Mouse (Mus musculus) thymus, postnatal 14 days (tissue): ENCODE results near the gene Cyp39a1.
A peak's percentile ranks its signal among the peaks of the same experiment; 100 is the strongest.

Source experiments
- DNase-seq: peaks from one replicate; pipeline ENCODE4 v3.0.0; 2021

Cyp39a1 gene

GRCm38 (mm10) chr17:43667290-43667843 is at the start of gene Cyp39a1:
Gene Cyp39a1, plus strand, starts transcription at chr17:43667425.
- DNase-seq, result no peak

DNA sequence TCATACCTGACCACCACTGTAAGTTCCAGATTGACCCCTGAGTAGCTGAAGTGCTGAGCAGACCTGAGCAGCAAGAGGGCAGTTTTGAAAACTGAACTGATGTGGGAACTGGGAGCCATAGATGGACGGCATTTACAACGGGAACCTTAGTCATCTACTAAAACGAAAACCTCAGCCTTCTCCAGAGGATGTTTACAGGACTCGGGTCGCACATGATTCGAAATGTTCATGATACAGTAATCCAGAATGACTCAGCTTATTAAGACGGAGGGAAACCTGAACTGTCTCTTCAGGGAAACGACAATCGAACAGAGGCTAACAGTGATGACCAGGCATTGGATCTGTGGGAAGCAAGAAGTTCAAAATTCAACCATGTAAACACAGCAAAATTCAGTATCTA is 48.1 kb upstream of the Cyp39a1 start:
- no peak for DNase-seq

GRCm38 (mm10) chr17:43622076-43622475 is 45.1 kb upstream of the Cyp39a1 start:
- no peak for DNase-seq

- DNase-seq, result no peak
Observed at GRCm38 (mm10) chr17:43628246-43628645, 39.0 kb upstream of the Cyp39a1 start.

- DNase-seq, result no peak
Observed at GRCm38 (mm10) chr17:43629026-43629495, 38.2 kb upstream of the Cyp39a1 start.

DNA sequence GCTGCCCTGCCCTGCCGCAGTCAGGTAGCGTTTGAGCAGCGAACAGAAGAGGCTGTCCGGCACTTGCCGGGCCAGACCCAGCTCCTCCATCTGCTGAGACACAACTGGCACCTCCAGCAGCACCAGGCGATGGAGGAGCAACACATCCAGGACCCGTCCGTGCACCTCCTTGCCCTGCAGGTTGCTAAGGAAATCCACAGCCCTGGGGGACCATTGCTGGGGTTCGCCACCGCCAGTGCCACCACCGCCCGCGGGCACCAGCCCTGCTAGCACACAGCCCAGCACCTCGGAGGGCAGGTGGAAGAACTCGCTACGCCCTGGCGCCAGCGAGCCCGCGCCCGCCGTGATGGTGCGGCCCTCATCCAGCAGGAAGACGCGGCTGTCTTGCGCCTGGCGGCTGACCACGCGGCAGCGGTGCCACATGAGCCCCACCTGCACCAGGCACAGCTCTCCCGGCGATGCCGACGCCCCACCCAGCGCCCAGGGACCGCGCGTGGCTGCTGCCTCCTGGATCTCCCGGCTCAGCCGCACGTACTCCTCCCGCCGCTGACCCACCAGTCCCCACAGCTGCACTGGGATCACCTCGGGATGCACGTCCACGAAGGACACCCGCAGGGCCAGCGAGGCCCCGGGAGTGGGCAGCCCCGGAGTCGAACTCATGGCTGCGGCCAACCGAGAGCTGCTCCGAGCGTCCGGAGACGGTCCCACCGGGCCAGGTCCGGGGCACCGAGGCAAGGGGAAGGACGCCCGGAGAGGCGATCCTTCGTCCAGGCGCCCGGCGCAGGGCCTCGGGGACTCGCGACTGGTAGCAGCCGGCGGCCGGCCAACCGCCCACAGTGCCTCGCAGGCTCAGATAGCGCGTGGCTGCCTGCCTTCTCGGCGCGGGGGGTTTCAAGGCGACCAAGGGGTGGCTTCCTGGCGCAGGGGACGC is 37.5 kb upstream of the Cyp39a1 start, which contains the start of gene Tdrd6:
Tdrd6 (minus strand) TSS at position 804 of the 931 bp plus-strand sequence.
- no peak for DNase-seq

DNA sequence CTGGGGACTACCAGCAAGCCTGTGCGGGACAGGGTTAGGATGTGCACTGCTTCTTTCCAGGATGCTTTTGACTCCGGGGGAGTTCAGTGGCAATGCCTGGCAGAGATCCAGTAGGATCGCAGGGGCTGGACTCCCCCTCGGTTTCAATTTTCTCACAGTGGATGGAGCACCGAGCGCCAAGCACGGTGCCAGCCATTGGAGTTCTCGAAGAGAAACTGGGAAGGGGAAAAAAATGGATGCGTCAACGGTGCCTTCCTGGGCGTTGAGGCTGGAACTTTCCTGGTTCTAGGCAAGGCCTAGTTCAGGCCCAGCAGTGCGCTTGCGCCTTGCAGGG is 36.8 kb upstream of the Cyp39a1 start:
- no peak for DNase-seq

DNA sequence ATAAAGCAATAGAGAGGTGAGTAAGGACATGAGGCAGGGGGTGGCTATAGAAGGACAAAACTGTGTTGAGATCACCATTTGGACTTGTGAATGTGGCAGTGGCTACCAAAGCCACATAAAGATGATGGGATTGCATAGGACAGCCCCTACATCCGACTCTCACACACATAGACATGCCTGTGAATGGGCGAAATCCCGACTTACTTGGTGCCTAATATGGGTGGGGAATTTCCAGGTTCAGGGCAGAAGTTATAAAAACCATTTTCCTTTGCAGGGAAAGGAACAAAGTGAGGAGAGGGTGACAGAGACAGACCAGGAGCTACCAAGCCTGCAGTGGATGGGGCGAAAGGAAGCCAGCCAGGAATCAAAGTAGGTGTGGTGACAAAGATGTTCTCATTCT is 30.1 kb upstream of the Cyp39a1 start:
- no peak for DNase-seq

GRCm38 (mm10) chr17:43640825-43641224 is 26.4 kb upstream of the Cyp39a1 start:
- DNase-seq, result no peak

DNA sequence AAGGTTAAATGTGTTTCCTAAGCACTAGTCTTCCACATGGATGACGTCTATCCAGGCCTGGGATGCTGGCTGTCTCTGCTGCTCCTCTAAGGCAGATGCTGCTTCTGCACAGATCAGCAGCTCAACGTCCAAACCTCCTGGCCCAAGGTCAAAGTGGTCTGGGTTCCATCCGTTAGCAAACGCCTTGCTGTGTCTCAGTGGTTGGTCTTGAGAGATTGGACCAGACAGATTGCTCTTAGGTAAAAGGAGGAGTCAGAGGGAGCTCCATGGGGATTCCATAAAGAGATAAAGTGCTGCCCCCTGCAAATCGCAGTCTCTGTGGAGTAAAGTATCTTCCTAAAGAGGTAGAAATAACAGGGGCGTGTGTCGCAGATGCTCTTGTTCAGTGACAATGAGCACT is 24.0 kb upstream of the Cyp39a1 start:
- no peak for DNase-seq

DNA sequence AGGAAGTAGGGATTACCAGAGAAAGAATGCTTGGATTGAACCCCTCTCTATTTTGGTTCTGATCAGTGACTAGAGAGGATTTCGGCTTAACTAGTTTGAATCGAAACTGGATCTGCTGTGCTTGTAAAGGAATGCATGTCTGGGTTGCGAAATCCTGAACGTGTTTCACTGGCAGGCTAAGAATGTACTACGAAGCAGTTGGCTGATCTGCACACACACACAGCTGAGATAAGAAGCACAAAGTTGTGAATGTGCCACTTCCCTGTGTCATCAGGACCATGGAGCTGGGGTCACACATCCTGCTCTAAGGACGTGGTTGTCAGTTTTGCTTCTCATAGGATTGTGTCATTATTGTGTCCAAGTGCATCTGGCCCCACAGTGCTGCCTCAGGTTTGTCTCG is 22.9 kb upstream of the Cyp39a1 start:
- no peak for DNase-seq

- DNase-seq, result peak; percentile 50
Observed at GRCm38 (mm10) chr17:43645136-43645535, 22.1 kb upstream of the Cyp39a1 start.

DNA sequence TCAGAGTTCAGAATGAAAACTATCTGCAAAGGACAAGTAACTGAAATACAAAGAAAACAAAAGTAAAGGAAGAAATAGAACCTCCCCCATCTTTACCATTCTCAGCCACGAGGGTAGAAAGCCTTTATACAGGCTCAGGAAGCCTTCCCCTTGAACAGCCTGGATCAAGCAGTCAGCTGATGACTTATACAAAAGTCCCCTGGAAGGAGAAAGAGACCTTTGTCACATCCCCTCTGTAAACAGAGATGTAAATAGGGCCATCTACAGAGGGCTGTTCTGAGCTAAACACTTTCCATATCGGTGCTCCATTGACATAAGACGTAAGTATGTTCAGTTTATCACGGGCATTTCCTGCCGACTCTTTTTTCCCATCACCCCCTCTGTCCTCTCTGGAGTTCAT is 20.3 kb upstream of the Cyp39a1 start:
- no peak for DNase-seq

DNA sequence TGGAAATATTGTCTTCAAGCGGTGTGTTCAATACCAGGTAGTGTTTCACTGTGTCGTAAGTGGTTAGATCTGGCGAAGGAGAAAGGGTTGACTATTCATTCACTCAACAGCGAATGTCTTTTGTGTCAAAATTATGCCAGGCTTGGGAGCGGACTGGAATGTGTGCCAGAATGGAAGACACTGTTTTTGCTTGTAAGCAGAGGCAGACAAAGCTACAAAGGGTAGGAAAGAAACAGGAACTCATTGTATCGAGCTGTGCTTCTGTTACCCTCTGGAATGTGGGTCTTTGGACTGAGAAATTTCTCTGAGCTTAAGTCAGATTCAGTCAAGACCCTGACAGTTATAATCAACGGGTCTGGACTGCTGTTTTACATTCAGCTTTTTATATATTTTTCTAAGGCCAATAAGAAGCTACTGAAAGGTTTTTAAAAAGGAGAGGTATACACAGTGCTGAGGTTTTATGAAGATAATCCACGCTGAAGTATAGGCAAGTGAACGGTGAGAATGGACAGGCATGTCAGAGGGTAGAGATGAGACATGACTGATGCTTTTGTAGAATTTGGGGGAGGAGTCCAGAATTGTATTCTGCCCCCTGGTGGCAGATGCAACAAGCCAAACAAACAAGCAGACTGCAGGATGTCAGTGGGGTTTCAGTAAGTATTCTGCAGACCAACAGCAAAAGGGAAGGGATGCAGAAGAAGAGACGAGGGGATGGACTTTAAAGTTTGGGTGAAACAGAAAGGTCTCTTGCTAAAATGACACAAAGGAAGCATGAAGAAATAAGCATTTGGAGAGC is 17.4 kb upstream of the Cyp39a1 start:
- peak; percentile 37 for DNase-seq

- DNase-seq, result no peak
Observed at GRCm38 (mm10) chr17:43651314-43652046, 15.7 kb upstream of the Cyp39a1 start.

GRCm38 (mm10) chr17:43666576-43667289 is 492 bp upstream of the Cyp39a1 start, which contains the start of gene Slc25a27:
Gene Slc25a27, minus strand, starts transcription at chr17:43667214.
- DNase-seq, result peak; percentile 86

DNA sequence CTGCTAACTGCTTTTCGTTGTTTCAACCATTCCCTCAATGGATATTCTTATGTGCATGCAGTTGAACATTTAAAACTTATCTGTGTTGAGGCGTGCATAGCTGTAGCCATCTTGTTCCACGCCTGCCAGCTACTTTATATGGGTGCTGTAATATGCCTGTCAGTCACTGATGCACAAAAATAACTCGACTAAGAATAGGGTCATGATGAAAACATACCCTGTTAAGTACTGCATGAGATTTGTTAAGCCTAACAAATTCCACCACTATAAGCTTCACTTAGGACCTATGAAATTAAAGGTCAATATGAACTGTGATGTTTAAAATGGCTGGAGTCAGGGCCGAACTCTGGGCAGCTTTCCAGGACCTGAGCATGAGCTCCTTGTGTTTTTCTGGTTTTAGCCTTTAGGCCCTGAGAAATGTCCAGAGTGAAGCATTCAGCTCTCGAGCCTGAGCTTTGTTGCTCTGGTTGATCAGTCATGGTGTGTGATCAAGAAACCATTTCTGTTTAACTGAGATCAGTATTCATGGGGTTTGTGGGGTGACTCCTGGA is 2.0 kb downstream of the Cyp39a1 start:
- no peak for DNase-seq

GRCm38 (mm10) chr17:43671907-43672306 is 4.7 kb downstream of the Cyp39a1 start:
- DNase-seq, result no peak

DNA sequence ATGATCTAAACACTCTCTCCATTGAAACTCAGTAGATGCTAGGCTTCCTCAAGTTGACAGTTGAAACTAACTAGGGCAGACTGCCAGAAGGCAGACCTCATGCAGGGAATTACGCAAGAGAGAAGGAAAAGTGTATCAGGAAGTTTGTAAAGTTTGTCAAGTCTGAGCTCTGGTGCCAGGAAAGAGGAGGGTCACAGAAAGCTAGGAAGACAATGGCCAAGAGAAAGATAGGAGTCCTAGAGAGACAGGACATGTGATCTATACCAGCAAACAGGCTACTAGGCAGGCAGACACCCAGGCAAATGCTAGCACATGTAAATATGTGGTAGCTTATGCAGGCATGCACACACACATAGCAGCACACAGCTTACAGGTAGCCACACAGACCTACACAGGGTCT is 8.0 kb downstream of the Cyp39a1 start:
- no peak for DNase-seq

- no peak for DNase-seq
Observed at GRCm38 (mm10) chr17:43676241-43676640, 9.0 kb downstream of the Cyp39a1 start.

- no peak for DNase-seq
Observed at GRCm38 (mm10) chr17:43677317-43677716, 10.1 kb downstream of the Cyp39a1 start.

- no peak for DNase-seq
Observed at GRCm38 (mm10) chr17:43684086-43684485, 16.9 kb downstream of the Cyp39a1 start.
